Mouse (Mus musculus) forebrain, postnatal 0 days (tissue): Measurements from ENCODE around the gene Adam20. TPM values are rescaled to one million over a fixed set of nuclear protein-coding genes. Genes with fewer than 3 reads are reported as not detected.
"Not testable (repeated sequence)": the region's sequence is repeated elsewhere in the genome, so short reads cannot be mapped to it uniquely, and the experiment has no call there.

ENCODE experiments used
- ATAC-seq: fragments of 200-750 bp; cut with Nextera tagmentation; 2 replicates; pipeline ENCODE4 v1.8.0; 2017; ENCODE audit warnings: mild to moderate bottlenecking, moderate library complexity
- DNase-seq: peaks from one replicate; pipeline ENCODE4 v3.0.0-alpha.2; 2015
- H3K27ac ChIP-seq: fragments of 300-500 bp; sonication (generic); 2 replicates; pipeline ENCODE4 v1.5.1; 2014; ENCODE audit warnings: low read depth, mild to moderate bottlenecking, antibody characterized with exemption, low read length, moderate library complexity, mixed read lengths
- H3K27me3 ChIP-seq: fragments of 300-500 bp; sonication (generic); 2 replicates; pipeline ENCODE4 v1.6.1; 2014; ENCODE audit warnings: mild to moderate bottlenecking, low read length, mixed read lengths; ENCODE audit not compliant: insufficient read depth
- H3K36me3 ChIP-seq: fragments of 300-500 bp; sonication (generic); 2 replicates; pipeline ENCODE4 v1.6.1; 2014; ENCODE audit warnings: mild to moderate bottlenecking, moderate library complexity; ENCODE audit not compliant: insufficient read depth
- H3K4me1 ChIP-seq: fragments of 300-500 bp; sonication (generic); 2 replicates; pipeline ENCODE4 v1.6.1; 2014; ENCODE audit warnings: antibody characterized with exemption; ENCODE audit not compliant: insufficient read depth
- H3K4me2 ChIP-seq: fragments of 300-500 bp; sonication (generic); 2 replicates; pipeline ENCODE4 v1.6.1; 2014; ENCODE audit warnings: low read depth, mild to moderate bottlenecking, moderate library complexity
- H3K4me3 ChIP-seq: fragments of 300-500 bp; sonication (generic); 2 replicates; pipeline ENCODE4 v1.5.1; 2014; ENCODE audit warnings: low read depth, low read length, mixed read lengths
- H3K9ac ChIP-seq: fragments of 300-500 bp; sonication (generic); 2 replicates; pipeline ENCODE4 v1.6.1; 2014; ENCODE audit warnings: mild to moderate bottlenecking
- H3K9me3 ChIP-seq: fragments of 300-500 bp; sonication (generic); 2 replicates; pipeline ENCODE4 v1.6.1; 2016; ENCODE audit warnings: low read length
- CTCF ChIP-seq: sonication (generic); IDR thresholded peaks from 2 replicates; pipeline ENCODE4 v1.5.1; 2016; ENCODE audit warnings: antibody characterized with exemption, control low read depth, low read depth
- WGBS: fragments of 180-500 bp; shearing (Covaris S2); extraction: QIAGEN DNeasy Blood & Tissue Kit; methylation state at CpG from one replicate; pipeline ENCODE4 v1.1.7; 2014; 5-methylcytosine and 5-hydroxymethylcytosine counted together
- polyA plus RNA-seq: library from polyadenylated mRNA; unstranded; fragments of >200 nt; fragmentation: Nextera tagmentation; extraction: Ambion mirVana; gene quantifications from 2 replicates; pipeline ENCODE4 v1.2.1, GENCODE M21; 2015
- total RNA-seq: library from RNA; depleted of rRNA; stranded (reverse); fragments of >200 nt; gene quantifications from 2 replicates; pipeline ENCODE4 v1.2.3, GENCODE M21; 2014; rRNA removed

The Adam20 gene
- total RNA-seq (not detected in 2 replicates), polyA plus RNA-seq (not detected in 2 replicates)

DNA sequence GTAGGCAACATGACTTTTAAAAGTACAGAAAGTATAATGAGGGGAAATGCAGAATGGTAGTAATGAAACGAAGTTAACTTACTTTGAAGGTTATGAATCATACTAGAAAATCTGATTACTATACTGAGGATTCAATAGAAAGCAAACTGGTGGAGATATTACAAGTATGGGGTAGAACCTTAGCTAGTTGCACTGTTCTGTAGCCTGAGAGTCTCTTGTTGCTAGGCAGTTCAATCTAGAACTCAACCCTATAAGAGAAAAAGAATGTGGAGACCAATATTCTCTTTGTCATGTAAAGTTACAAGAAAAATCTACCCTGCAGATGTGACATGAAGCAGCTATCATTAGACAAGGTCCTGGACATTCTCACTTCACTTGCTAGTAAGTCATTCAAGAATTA is at the start of gene Adam20:
Gene Adam20, plus strand, starts transcription at position 301 of the 400 bp plus-strand sequence.
- not testable (repeated sequence) for DNase-seq, ATAC-seq
- WGBS: 72% methylated on average over 1 of the region's 1 CpGs

GRCm38 (mm10) chr8:40751908-40752307 is 41.2 kb upstream of the Adam20 start, which contains the start of gene Adam25:
Adam25 (plus strand) TSS chr8:40752208.
- H3K27me3 ChIP-seq, H3K9ac ChIP-seq, H3K4me3 ChIP-seq, H3K36me3 ChIP-seq, H3K27ac ChIP-seq, H3K9me3 ChIP-seq, H3K4me2 ChIP-seq, DNase-seq, H3K4me1 ChIP-seq, ATAC-seq: not testable (repeated sequence)
- WGBS: 71% methylated on average over 1 of the region's 1 CpGs

More for the DNA sequence above, at the start of gene Adam20:
- not testable (repeated sequence) for H3K4me2 ChIP-seq, H3K4me3 ChIP-seq, H3K4me1 ChIP-seq, H3K9me3 ChIP-seq, H3K27ac ChIP-seq, H3K27me3 ChIP-seq, H3K9ac ChIP-seq, H3K36me3 ChIP-seq

- Histone ChIP-seq H3K4me1 (no peaks in the 10 kb centered on the region), H3K9ac (no peak overlapping the region), H3K4me3 (no peak overlapping the region), H3K36me3 (no peaks in the 10 kb centered on the region), H3K27me3 (no peaks in the 10 kb centered on the region), H3K4me2 (no peak overlapping the region), H3K9me3 (no peaks in the 10 kb centered on the region), H3K27ac (no peak overlapping the region)
- no peak for ATAC-seq
- no peak for DNase-seq
- no peak for TF ChIP-seq CTCF
Measured at GRCm38 (mm10) chr8:40783320-40783719, 9.8 kb upstream of the Adam20 start.

GRCm38 (mm10) chr8:40803379-40804079 is 10.5 kb downstream of the Adam20 start:
- H3K4me1 ChIP-seq: no peaks in the 10 kb centered on the region
- DNase-seq: no peak
- no peak for TF ChIP-seq CTCF
- H3K9me3 ChIP-seq: no peaks in the 10 kb centered on the region
- no peak overlapping the region for H3K4me3 ChIP-seq
- ATAC-seq: no peak
- no peak overlapping the region for H3K4me2 ChIP-seq
- H3K27ac ChIP-seq: no peak overlapping the region
- H3K36me3 ChIP-seq: no peaks in the 10 kb centered on the region
- H3K27me3 ChIP-seq: no peaks in the 10 kb centered on the region
- 91% methylated on average over 2 of the region's 2 CpGs for WGBS
- H3K9ac ChIP-seq: no peak overlapping the region

Other genes starting within 250 kb of the Adam20 start
- gene Adam24, start 118.2 kb upstream of the Adam20 start, total RNA-seq: not detected in 2 replicates
- not detected in 2 replicates for gene Adam24, start 118.2 kb upstream of the Adam20 start, polyA plus RNA-seq
- not detected in 2 replicates for gene Adam25, start 41.1 kb upstream of the Adam20 start, total RNA-seq
- not detected in 2 replicates for gene Adam25, start 41.1 kb upstream of the Adam20 start, polyA plus RNA-seq
- not detected in 2 replicates for gene Adam39, start 29.7 kb downstream of the Adam20 start, total RNA-seq
- not detected in 2 replicates for gene Adam39, start 29.7 kb downstream of the Adam20 start, polyA plus RNA-seq